Mouse (Mus musculus) midbrain, embryonic 16.5 days (tissue): ENCODE data around the gene Otub2. TPM values are rescaled to one million over a fixed set of nuclear protein-coding genes. Genes with fewer than 3 reads are reported as not detected.

Experiments
- ATAC-seq: fragments of 200-750 bp; cut with Nextera tagmentation; 2 replicates; pipeline ENCODE4 v1.8.0; 2017; ENCODE audit warnings: moderate TSS enrichment
- H3K27ac ChIP-seq: fragments of 300-500 bp; sonication (generic); 2 replicates; pipeline ENCODE4 v1.5.1; 2014; ENCODE audit warnings: mild to moderate bottlenecking, low read length, mixed read lengths
- H3K27me3 ChIP-seq: fragments of 300-500 bp; sonication (generic); 2 replicates; pipeline ENCODE4 v1.6.1; 2014; ENCODE audit warnings: low read depth, low read length, mixed read lengths; ENCODE audit not compliant: control insufficient read depth, insufficient read depth
- H3K36me3 ChIP-seq: fragments of 300-500 bp; sonication (generic); 2 replicates; pipeline ENCODE4 v1.6.1; 2014; ENCODE audit warnings: mild to moderate bottlenecking, low read length, moderate library complexity, mixed read lengths; ENCODE audit not compliant: control insufficient read depth, insufficient read depth
- H3K4me1 ChIP-seq: fragments of 300-500 bp; sonication (generic); 2 replicates; pipeline ENCODE4 v1.6.1; 2014; ENCODE audit warnings: mild to moderate bottlenecking, low read length, mixed read lengths; ENCODE audit not compliant: control insufficient read depth, insufficient read depth
- H3K4me2 ChIP-seq: fragments of 300-500 bp; sonication (generic); 2 replicates; pipeline ENCODE4 v1.6.1; 2014; ENCODE audit warnings: mild to moderate bottlenecking, low read length, mixed read lengths
- H3K4me3 ChIP-seq: fragments of 300-500 bp; sonication (generic); 2 replicates; pipeline ENCODE4 v1.5.1; 2014; ENCODE audit warnings: low read depth, mild to moderate bottlenecking, low read length, moderate library complexity, mixed read lengths
- H3K9ac ChIP-seq: fragments of 300-500 bp; sonication (generic); 2 replicates; pipeline ENCODE4 v1.6.1; 2014; ENCODE audit warnings: low read depth, low read length, mixed read lengths
- H3K9me3 ChIP-seq: fragments of 300-500 bp; sonication (generic); replicated peaks from 2 replicates; pipeline ENCODE4 v1.6.1; 2014; ENCODE audit warnings: mild to moderate bottlenecking, low read length, mixed read lengths; ENCODE audit not compliant: control insufficient read depth, poor library complexity, severe bottlenecking
- WGBS: fragments of 180-500 bp; shearing (Covaris S2); extraction: QIAGEN DNeasy Blood & Tissue Kit; methylation state at CpG from one replicate; pipeline ENCODE4 v1.1.7; 2014; 5-methylcytosine and 5-hydroxymethylcytosine counted together
- polyA plus RNA-seq: library from polyadenylated mRNA; unstranded; fragments of >200 nt; fragmentation: Nextera tagmentation; extraction: Ambion mirVana; gene quantifications from 2 replicates; pipeline ENCODE4 v1.2.1, GENCODE M21; 2015

The Otub2 gene
- polyA plus RNA-seq, 1 experiment from 2014 or later: 24.4 TPM

DNA sequence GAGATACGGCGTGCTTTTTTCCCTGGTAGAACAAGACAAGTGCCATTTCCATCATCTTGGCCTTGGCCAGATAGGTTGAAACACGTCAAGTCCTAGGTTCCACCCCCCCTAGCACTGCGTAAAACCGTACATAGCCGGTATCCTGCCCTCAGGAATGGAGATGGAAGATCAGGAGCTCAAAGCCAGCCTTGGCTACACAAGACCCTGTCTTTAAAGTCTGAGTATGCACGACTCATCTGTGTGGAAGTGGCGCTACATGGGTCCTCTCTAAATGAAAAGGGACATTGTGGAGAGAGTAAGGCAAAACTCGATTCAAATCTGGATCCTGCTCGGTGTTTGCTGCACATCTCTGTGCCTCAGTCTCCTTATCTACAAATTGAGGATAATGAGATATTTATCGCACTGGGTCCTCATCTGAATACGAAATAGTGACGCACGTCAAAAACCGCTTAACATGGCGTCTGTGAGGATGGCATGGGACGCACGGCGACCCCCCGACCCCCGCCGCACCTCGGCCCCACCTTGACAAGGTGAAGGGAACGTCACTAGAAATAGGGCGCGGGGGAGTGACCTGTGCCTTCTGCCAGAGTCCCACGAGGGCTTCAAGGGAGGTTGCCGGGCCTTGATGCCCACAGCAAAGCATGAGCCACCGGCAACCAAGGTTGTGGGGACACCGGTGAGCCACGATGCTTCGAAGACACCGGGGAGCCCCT lies 36.7 kb downstream of the Otub2 start:
- peak overlapping the region; percentile 74 for H3K4me3 ChIP-seq
- peak overlapping the region; percentile 85 for H3K9ac ChIP-seq
- no peaks in the 10 kb centered on the region for H3K9me3 ChIP-seq
- peaks cover 7% of the 10 kb centered on the region for H3K36me3 ChIP-seq
- peaks cover 39% of the 10 kb centered on the region for H3K4me1 ChIP-seq
- no peak; the same call in 1 of the 2 replicates for ATAC-seq
- no peaks in the 10 kb centered on the region for H3K27me3 ChIP-seq
- 8% methylated on average over 33 of the region's 33 CpGs for WGBS
- peak overlapping the region; percentile 68 for H3K4me2 ChIP-seq
- peak overlapping the region; percentile 66 for H3K27ac ChIP-seq

DNA sequence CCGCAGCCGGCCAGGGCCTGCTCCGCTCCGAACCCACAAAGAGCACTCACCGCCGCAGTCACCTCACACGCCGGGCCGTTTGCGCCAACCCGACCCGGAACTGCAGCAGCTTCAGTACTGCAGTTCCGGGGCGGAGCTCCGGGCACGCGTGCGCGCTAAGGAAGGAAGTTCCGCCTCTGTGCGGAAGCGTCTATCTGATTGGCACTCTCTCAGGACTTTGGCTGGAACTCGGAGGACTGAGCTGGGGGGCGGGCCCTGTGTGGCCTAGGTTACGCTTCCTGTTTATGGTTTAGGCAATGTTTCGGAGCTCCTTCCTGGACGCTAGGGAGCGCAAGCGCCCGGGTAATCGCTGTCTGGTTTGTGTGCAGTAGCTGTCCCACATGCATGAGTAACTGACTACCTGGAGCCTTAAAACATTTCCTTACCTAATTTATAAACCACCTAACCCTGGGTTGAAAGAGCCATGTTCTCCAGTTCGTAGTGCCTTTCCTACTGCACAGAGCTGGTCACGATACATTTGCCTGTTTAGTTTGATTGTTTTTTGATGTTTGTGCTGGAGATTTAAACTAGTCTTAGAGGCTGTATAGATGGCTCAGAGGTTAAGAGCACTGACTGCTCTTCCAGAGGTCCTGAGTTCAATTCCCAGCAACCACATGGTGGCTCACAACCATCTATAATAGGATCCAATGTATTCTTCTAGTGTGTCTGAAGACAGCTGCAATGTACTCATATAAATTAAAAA lies 37.4 kb downstream of the Otub2 start, which contains the start of gene Ddx24:
Ddx24 (minus strand) TSS at position 102 of the 742 bp plus-strand sequence.
- Histone ChIP-seq H3K4me1 (peaks cover 37% of the 10 kb centered on the region), H3K4me3 (peak within 1 kb of the TSS; percentile 74), H3K27me3 (no peaks in the 10 kb centered on the region), H3K36me3 (peaks cover 7% of the 10 kb centered on the region), H3K27ac (peak within 1 kb of the TSS; percentile 66), H3K9ac (peak within 1 kb of the TSS; percentile 85), H3K9me3 (no peaks in the 10 kb centered on the region), H3K4me2 (peak within 1 kb of the TSS; percentile 68)
- WGBS: 1% methylated on average over 33 of the region's 33 CpGs
- peak; percentile 100 for ATAC-seq

DNA sequence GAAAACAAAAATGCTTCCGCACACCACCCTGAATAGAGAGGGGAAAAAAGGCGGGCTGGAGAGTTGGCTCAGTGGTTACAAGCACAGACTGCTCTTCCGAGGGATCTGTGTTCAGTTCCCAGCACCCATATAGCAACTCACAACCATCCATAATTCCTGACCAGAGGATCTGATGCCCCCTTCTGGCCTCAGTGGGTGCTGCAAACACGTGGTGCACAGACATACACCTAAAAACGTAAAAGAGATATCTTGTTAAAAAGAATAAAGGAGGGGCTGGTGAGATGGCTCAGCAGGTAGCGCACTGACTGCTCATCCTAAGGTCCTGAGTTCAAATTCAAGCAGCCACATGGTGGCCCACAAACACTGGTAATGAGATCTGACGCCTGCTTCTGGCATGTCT lies 38.2 kb downstream of the Otub2 start:
- Histone ChIP-seq H3K9me3 (no peaks in the 10 kb centered on the region), H3K27ac (no peak overlapping the region), H3K4me3 (no peak overlapping the region), H3K27me3 (no peaks in the 10 kb centered on the region), H3K4me1 (peaks cover 29% of the 10 kb centered on the region), H3K36me3 (peaks cover 7% of the 10 kb centered on the region), H3K9ac (no peak overlapping the region), H3K4me2 (no peak overlapping the region)
- 91% methylated on average over 7 of the region's 7 CpGs for WGBS
- no peak for ATAC-seq

DNA sequence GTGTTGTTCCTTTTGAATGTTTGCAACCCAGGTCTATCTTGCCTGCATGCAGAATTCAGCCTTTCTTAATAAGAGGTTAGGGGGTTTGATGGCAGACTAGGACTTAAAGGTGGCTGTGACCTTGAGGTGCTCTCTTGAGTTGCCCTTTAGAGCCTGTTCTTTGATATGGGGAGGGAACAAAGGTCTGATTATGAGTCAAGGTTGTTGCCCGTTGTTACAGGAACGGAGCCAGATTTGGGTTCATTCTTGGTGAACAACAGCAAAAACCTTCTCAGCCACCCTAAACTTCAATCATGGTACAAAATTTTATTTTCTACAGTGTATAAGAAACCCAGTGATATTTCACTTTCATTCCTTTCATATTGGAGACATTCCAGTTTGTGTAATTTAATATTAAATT lies 44.9 kb downstream of the Otub2 start:
- no peak overlapping the region for H3K4me2 ChIP-seq
- H3K27me3 ChIP-seq: no peaks in the 10 kb centered on the region
- no peak overlapping the region for H3K9ac ChIP-seq
- H3K27ac ChIP-seq: no peak overlapping the region
- H3K4me3 ChIP-seq: no peak overlapping the region
- H3K9me3 ChIP-seq: no peaks in the 10 kb centered on the region
- H3K4me1 ChIP-seq: no peaks in the 10 kb centered on the region
- ATAC-seq: no peak
- WGBS: 91% methylated on average over 2 of the region's 2 CpGs
- H3K36me3 ChIP-seq: no peaks in the 10 kb centered on the region

DNA sequence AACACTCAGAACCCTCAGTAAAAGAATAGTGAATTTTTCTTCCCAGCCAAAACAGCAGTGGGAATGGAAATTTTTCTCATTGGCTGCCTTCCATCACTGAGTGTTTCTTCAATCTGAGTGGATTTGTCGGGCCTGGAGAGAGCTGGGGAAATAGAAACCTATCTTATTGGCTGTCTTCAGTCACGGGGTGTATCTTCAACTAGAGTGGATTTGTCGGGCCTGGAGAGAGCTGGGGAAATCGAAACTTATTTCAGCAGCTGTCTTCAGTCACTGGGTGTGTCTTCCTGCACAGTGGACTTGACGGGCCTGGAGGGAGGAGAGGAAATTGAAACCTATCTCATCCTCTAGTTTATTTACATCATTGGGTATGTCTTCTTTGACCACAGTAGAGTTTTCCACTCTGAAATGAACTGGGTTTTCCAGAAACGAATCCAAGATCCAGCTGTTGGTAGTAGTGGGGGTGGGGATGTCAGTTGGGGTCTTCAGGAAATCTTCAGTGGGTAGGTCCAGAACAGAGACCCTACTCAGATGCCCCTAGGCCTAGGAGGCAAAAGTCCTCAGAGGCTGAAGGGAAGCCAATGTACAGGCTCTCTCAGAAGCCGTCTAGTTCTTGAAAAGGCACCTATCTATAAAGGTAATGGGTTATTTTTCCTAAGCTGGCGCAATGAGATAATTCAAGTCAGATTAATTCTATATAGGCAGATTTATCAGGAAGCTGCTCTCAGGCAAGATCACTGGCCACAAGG lies 45.7 kb downstream of the Otub2 start, which contains the start of gene Ifi27:
Ifi27 (plus strand) TSS at position 226 of the 746 bp plus-strand sequence.
- no peak within 1 kb of the TSS for H3K27ac ChIP-seq
- no peaks in the 10 kb centered on the region for H3K27me3 ChIP-seq
- H3K9me3 ChIP-seq: no peaks in the 10 kb centered on the region
- H3K4me3 ChIP-seq: no peak within 1 kb of the TSS
- H3K9ac ChIP-seq: no peak within 1 kb of the TSS
- no peaks in the 10 kb centered on the region for H3K4me1 ChIP-seq
- H3K4me2 ChIP-seq: no peak within 1 kb of the TSS
- no peaks in the 10 kb centered on the region for H3K36me3 ChIP-seq
- no peak for ATAC-seq
- 79% methylated on average over 8 of the region's 8 CpGs for WGBS

DNA sequence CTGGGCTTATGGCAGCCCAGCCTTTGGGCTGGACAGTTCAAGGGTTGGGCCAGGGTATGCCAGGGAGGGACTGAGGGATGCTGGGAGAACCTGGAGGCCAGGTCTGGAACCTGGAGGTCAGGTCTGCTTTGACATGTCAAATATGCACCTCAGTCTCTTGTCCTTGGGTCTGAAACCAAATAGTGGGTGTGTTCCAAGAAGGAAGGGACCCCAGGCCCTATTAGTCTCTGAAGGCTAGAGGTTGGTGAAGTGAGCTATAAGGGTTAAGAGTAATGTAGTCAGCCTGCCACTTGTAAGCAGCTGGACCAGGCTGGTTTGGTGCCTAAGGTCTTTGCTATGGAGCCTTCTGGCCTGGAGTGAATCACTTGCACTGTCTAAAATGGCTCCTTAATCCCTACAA lies 46.4 kb downstream of the Otub2 start:
- Histone ChIP-seq H3K27ac (no peak overlapping the region), H3K4me2 (no peak overlapping the region), H3K9me3 (no peaks in the 10 kb centered on the region), H3K36me3 (no peaks in the 10 kb centered on the region), H3K4me1 (no peaks in the 10 kb centered on the region), H3K9ac (no peak overlapping the region), H3K27me3 (no peaks in the 10 kb centered on the region), H3K4me3 (no peak overlapping the region)
- no peak for ATAC-seq

DNA sequence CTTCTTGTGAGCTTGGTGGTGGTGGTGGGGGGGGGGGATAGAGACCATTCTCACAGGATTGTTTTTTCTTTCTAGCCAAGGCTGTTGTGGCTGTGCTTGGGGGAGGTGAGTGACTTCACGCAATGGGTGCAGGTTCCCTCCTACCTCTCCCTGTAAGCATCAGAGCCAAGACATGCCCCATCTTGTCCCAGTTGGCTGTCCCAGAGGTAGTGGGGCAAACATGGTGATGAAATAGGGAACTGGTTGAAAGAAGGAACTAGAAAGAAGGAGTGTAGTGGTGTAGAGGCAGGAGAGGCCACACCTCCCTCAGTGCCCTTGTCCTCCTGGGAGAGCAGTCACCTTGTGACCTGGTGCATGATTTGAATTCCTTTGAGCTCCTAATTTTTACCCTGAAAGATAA lies 49.1 kb downstream of the Otub2 start:
- Histone ChIP-seq H3K9me3 (no peaks in the 10 kb centered on the region), H3K4me2 (no peak overlapping the region), H3K27ac (no peak overlapping the region), H3K27me3 (no peaks in the 10 kb centered on the region), H3K4me1 (no peaks in the 10 kb centered on the region), H3K36me3 (no peaks in the 10 kb centered on the region), H3K4me3 (no peak overlapping the region), H3K9ac (no peak overlapping the region)
- ATAC-seq: no peak
- WGBS: 92% methylated on average over 1 of the region's 1 CpGs

DNA sequence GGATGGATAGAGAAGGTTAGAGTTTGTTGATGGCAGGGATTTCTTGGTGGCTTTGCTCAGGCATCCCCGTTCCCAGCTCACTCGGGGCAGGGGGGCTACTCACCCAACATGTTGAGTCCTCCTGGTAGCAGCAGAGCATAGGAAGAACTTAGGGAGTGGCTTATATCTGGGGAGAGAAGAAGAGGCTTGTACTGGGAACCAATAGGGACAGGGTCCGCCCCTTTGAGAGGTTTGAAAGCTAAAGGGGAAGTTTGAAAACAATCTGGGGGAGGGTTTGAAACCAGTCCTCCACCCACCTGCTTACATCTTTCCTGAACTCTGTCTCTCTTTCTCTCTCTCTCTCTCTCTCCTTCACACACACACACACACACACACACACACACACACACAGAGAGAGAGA lies 55.0 kb downstream of the Otub2 start, which contains the start of gene Ifi27l2a:
Ifi27l2a (minus strand) TSS at position 157 of the 400 bp plus-strand sequence.
- Histone ChIP-seq H3K36me3 (no peaks in the 10 kb centered on the region), H3K27me3 (no peaks in the 10 kb centered on the region), H3K27ac (no peak within 1 kb of the TSS), H3K4me1 (no peaks in the 10 kb centered on the region), H3K9ac (no peak within 1 kb of the TSS), H3K9me3 (no peaks in the 10 kb centered on the region), H3K4me3 (no peak within 1 kb of the TSS), H3K4me2 (no peak within 1 kb of the TSS)
- 47% methylated on average over 3 of the region's 3 CpGs for WGBS
- no peak for ATAC-seq
